Mouse (Mus musculus) ovary, postnatal 14 days (tissue): ENCODE measurements at regions not wholly inside any gene's neighbourhood (a gene's known extent, or its start where the extent isn't known, plus 50 kb on each side); places are given as distances from the start of the nearest gene placed in this dataset.

ENCODE experiments used
- DNase-seq: peaks from one replicate; pipeline ENCODE4 v3.0.0; 2022; ENCODE audit warnings: low spot score

- no peak for DNase-seq
These were observed 2121.0 kb downstream of the Gm37988 start for GRCm38 (mm10) chr1:6928658-6929057.

- DNase-seq = no peak
These were observed 2124.2 kb downstream of the Gm37988 start for GRCm38 (mm10) chr1:6931876-6932275.

DNA sequence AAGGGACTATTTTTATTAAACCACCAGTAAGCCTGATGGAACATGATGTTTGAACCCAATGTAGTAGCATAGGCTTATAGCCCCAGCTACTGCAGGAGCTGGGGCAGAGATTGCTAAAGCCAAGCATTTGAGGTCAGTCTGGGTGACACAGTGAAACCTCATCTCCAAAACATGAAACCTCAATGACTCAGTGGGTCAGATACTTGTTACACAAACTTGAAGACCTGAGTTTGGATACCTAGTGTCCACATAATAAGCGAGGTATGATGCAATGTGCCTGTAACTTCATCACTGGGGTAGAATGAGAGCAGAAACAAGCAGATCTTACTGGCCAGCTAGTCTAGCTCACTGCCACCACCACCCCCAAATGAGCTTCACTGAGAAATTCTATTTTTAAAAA lies 2162.1 kb downstream of the Gm37988 start:
- no peak for DNase-seq

- DNase-seq = no peak
These were observed 2166.1 kb downstream of the Gm37988 start for GRCm38 (mm10) chr1:6973749-6974327.

GRCm38 (mm10) chr1:6979626-6980025 lies 2171.9 kb downstream of the Gm37988 start:
- DNase-seq = no peak

- DNase-seq = no peak
These were observed 2176.5 kb downstream of the Gm37988 start for GRCm38 (mm10) chr1:6984226-6984625.

DNA sequence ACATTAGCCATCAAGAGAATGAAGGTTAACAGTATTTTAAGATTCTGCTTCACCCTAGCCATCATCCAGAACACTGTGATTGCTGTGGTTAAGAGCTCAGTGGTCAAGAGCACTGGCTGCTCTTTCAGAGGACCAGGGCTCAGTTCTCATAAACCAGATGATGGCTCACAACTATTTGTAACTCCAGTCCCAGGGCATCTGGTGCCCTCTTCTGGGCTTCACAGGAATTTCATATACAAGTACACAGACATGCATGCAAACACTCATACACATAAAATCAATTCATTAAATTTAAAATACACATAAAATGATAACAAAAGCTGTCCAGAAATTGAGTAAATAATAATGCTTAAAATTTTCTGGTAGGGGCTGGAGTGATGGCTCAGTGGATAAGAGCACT lies 2189.9 kb downstream of the Gm37988 start:
- no peak for DNase-seq

- peak; percentile 20 for DNase-seq
These were observed 2202.5 kb downstream of the Gm37988 start for GRCm38 (mm10) chr1:7010184-7010583.
